Mouse (Mus musculus) left cerebral cortex, adult 6 months (tissue): ENCODE measurements around the gene Zfp185. TPM values are rescaled to one million over a fixed set of nuclear protein-coding genes. Genes with fewer than 3 reads are reported as not detected.

Source experiments
- long read RNA-seq, 2 experiments: library from polyadenylated mRNA; unstranded; transcript quantifications; one replicate each; pipeline ENCODE4 v2.0.0; 2019 to 2020
- polyA plus RNA-seq: library from polyadenylated mRNA; unstranded; fragments of <200 nt; fragmentation: Nextera tagmentation; gene quantifications from 2 replicates; pipeline ENCODE4 v1.2.3, GENCODE M21; 2021

The Zfp185 gene
- polyA plus RNA-seq, result 0.60 and 0.70 TPM in 2 replicates
- long read RNA-seq, experiment 1, result 0 reads
- long read RNA-seq, experiment 2, result 0 reads

GRCm38 (mm10) chrX:72986841-72987519, at the start of gene Zfp185:
Zfp185 (plus strand) TSS chrX:72987339.

DNA sequence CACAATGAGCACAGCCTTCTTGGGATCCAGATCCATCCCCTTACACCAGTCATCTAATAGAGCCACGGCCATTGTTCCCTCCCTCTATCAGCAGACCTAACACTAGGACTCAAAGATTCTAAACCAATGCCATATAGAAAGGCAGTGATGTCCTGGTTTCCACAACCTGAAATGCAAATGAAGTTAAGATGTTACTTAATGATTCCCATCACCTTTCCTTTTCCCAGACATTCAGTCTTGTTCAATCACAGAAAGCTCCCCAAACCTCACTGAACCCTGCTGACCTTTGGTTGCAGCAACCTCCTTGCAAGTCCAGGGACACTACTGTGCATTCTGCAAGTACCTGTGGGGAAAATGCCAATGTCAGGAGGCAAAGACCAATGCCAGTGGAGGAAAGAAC, 49.9 kb downstream of the Zfp185 start, which contains the start of gene Pnma5:
Pnma5 (minus strand) TSS at position 101 of the 400 bp plus-strand sequence.

GRCm38 (mm10) chrX:73064415-73064793, 77.3 kb downstream of the Zfp185 start, which contains the start of gene Pnma3:
Pnma3 (plus strand) TSS chrX:73064787.

Other genes with a start within 250 kb of the Zfp185 start
- gene Gabrq, start 162.2 kb upstream of the Zfp185 start, polyA plus RNA-seq, result 0.33 and 0.39 TPM in 2 replicates
- 76.2 and 89.8 TPM in 2 replicates for gene Cetn2, start 68.9 kb upstream of the Zfp185 start, polyA plus RNA-seq
- 18.9 and 19.4 TPM in 2 replicates for gene Nsdhl, start 68.8 kb upstream of the Zfp185 start, polyA plus RNA-seq
- gene Pnma5, start 49.8 kb downstream of the Zfp185 start, polyA plus RNA-seq, result not detected in 2 replicates
- 0.59 and 1.3 TPM in 2 replicates for gene Pnma3, start 77.4 kb downstream of the Zfp185 start, polyA plus RNA-seq
- gene Xlr4a, start 95.1 kb downstream of the Zfp185 start, polyA plus RNA-seq, result 0.15 TPM in 1 of 2 replicates, not detected in the other
- 0.97 and 2.4 TPM in 2 replicates for gene Xlr3a, start 109.8 kb downstream of the Zfp185 start, polyA plus RNA-seq
- gene Gm14685, start 129.7 kb downstream of the Zfp185 start, polyA plus RNA-seq, result 0.37 TPM in 1 of 2 replicates, not detected in the other
- gene Xlr5b, start 161.5 kb downstream of the Zfp185 start, polyA plus RNA-seq, result not detected in 2 replicates
- gene DXBay18, start 162.1 kb downstream of the Zfp185 start, polyA plus RNA-seq, result 0.28 TPM in 1 of 2 replicates, not detected in the other
- gene Spin2d, start 189.7 kb downstream of the Zfp185 start, polyA plus RNA-seq, result not detected in 2 replicates
- gene Xlr3b, start 204.9 kb downstream of the Zfp185 start, polyA plus RNA-seq, result 1.3 and 3.3 TPM in 2 replicates
- 0.48 TPM in 1 of 2 replicates, not detected in the other for gene Xlr4b, start 227.0 kb downstream of the Zfp185 start, polyA plus RNA-seq
- gene F8a, start 241.0 kb downstream of the Zfp185 start, polyA plus RNA-seq, result 16.8 and 21.8 TPM in 2 replicates